In genomic region chr15:78841161-78841790, GRCm38 (mm10) we compare ENCODE assay signal across 17 mouse cellular contexts. TPM values are rescaled to one million over a fixed set of nuclear protein-coding genes. Genes with fewer than 3 reads are reported as not detected.
DNase-seq lines count a peak whose midpoint lies in the region; ATAC-seq and TF ChIP-seq lines count a peak whose summit lies in the region.
"Had no signal": no experiment of that assay in that cellular context is flagged by ENCODE, and none has a peak within 500 bp of the region (broad histone marks: within the 10 kb centered on the region; RNA-seq: fewer than 3 reads in every experiment).

No protein-coding gene starts in this region.

- H3K27ac ChIP-seq in intestine, embryonic 15.5 days, result 0 out of 2 replicates have a peak overlapping the region, but pooled peaks have one; percentile 1
- no peak overlapping the region for H3K27ac ChIP-seq in intestine, postnatal 0 days (ENCODE audit: low read depth, low read length)
- peak overlapping the region; percentile 99 for H3K27ac ChIP-seq in lung, embryonic 16.5 days (ENCODE audit: low read length)

- ATAC-seq in intestine, embryonic 15.5 days, result no peak
- no peak for ATAC-seq in intestine, postnatal 0 days
- ATAC-seq in lung, embryonic 16.5 days (ENCODE audit: low read depth), result no peak

- no peak overlapping the region for H3ac ChIP-seq in myocyte (ENCODE audit: control insufficient read depth, insufficient read length)

- peak; percentile 16 for DNase-seq in embryo, embryonic 10 days (ENCODE audit: low spot score)
- DNase-seq in embryo, embryonic 10.5 days (ENCODE audit: low spot score), result no peak
- DNase-seq in lung, postnatal 10 days, result no peak
- DNase-seq in left cerebral cortex, postnatal 4 days, result no peak
- DNase-seq: adrenal gland, adult 8-10 months; cerebellum, postnatal 36 days; right cerebral cortex, postnatal 14 days; thymus, postnatal 14 days had no signal

- no peaks in the 10 kb centered on the region for H3K9me3 ChIP-seq in intestine, embryonic 15.5 days
- no peaks in the 10 kb centered on the region for H3K9me3 ChIP-seq in intestine, postnatal 0 days (ENCODE audit: control insufficient read depth)
- H3K9me3 ChIP-seq in lung, embryonic 16.5 days (ENCODE audit: control insufficient read depth, low read length), result no peaks in the 10 kb centered on the region

- no peak overlapping the region for H3K4me3 ChIP-seq in intestine, embryonic 15.5 days (replicated peaks)
- no peak overlapping the region for H3K4me3 ChIP-seq in intestine, postnatal 0 days (ENCODE audit: low read depth, low read length)
- H3K4me3 ChIP-seq in lung, embryonic 16.5 days (ENCODE audit: low read length), result no peak overlapping the region
- peak overlapping the region; percentile 64 for H3K4me3 ChIP-seq in myocyte

- H3K79me2 ChIP-seq in myocyte (ENCODE audit: control insufficient read depth, insufficient read depth), result peaks cover 35% of the 10 kb centered on the region

- TF ChIP-seq CTCF in intestine, postnatal 0 days (IDR thresholded peaks at IDR 0.05; ENCODE audit: low read depth), result no peak

- no peak overlapping the region for H3K4me2 ChIP-seq in intestine, embryonic 15.5 days (replicated peaks)
- H3K4me2 ChIP-seq in intestine, postnatal 0 days (replicated peaks; ENCODE audit: low read depth), result no peak overlapping the region
- no peak overlapping the region for H3K4me2 ChIP-seq in lung, embryonic 16.5 days (ENCODE audit: low read depth, low read length)
- H3K4me2 ChIP-seq in myocyte (ENCODE audit: low read depth), result no peak overlapping the region

- H3K9ac ChIP-seq in intestine, embryonic 15.5 days, result no peak overlapping the region
- H3K9ac ChIP-seq in intestine, postnatal 0 days (ENCODE audit: low read depth, low read length), result no peak overlapping the region
- H3K9ac ChIP-seq in lung, embryonic 16.5 days (ENCODE audit: low read length), result peak overlapping the region; percentile 96

- TF ChIP-seq POLR2A in myocyte (IDR thresholded peaks at IDR 0.05; ENCODE audit: insufficient read length, low read depth), result no peak

- 67% methylated on average over 6 of the region's 6 CpGs for WGBS in intestine, embryonic 15.5 days
- WGBS in intestine, postnatal 0 days, result 74% methylated on average over 6 of the region's 6 CpGs
- 54% methylated on average over 6 of the region's 6 CpGs for WGBS in lung, embryonic 16.5 days

- H3K4me1 ChIP-seq in intestine, embryonic 15.5 days (replicated peaks), result peaks cover 59% of the 10 kb centered on the region
- peaks cover 9% of the 10 kb centered on the region for H3K4me1 ChIP-seq in intestine, postnatal 0 days (replicated peaks; ENCODE audit: control insufficient read depth, insufficient read depth, low read length)
- H3K4me1 ChIP-seq in lung, embryonic 16.5 days (replicated peaks; ENCODE audit: control insufficient read depth, insufficient read depth, low read length), result peaks cover 56% of the 10 kb centered on the region

- intact Hi-C loops in left cerebral cortex, postnatal 4 days (cut with DNase I), result no loop called here

- H3K27me3 ChIP-seq in intestine, embryonic 15.5 days (replicated peaks), result no peaks in the 10 kb centered on the region
- no peaks in the 10 kb centered on the region for H3K27me3 ChIP-seq in intestine, postnatal 0 days (replicated peaks; ENCODE audit: control insufficient read depth, insufficient read depth, low read length)
- no peaks in the 10 kb centered on the region for H3K27me3 ChIP-seq in lung, embryonic 16.5 days (ENCODE audit: control insufficient read depth, insufficient read depth, low read depth, low read length)
- H3K27me3 ChIP-seq in myocyte (ENCODE audit: control insufficient read depth, insufficient read depth, insufficient read length), result no peaks in the 10 kb centered on the region

- 0 out of 2 replicates have a peak, but pooled peaks cover 4% of the 10 kb centered on the region for H3K36me3 ChIP-seq in intestine, embryonic 15.5 days
- no peaks in the 10 kb centered on the region for H3K36me3 ChIP-seq in intestine, postnatal 0 days (ENCODE audit: control insufficient read depth, insufficient read depth)
- H3K36me3 ChIP-seq in lung, embryonic 16.5 days (ENCODE audit: control insufficient read depth, insufficient read depth, low read length), result no peaks in the 10 kb centered on the region; the same call in none of the 2 replicates
- H3K36me3 ChIP-seq in myocyte (ENCODE audit: control insufficient read depth, insufficient read depth), result peaks cover 3% of the 10 kb centered on the region

TF ChIP-seq in myocyte, 11 proteins besides CTCF, POLR2A, EP300 and RAD21:
- TF ChIP-seq REST (IDR thresholded peaks at IDR 0.05; ENCODE audit: insufficient read depth, insufficient read length) (no peak), MYOD1 (IDR thresholded peaks at IDR 0.05; ENCODE audit: control insufficient read depth in 1 of 3, insufficient read length in 2 of 3, low read depth in 2 of 3) (no peak), SRF (IDR thresholded peaks at IDR 0.05; ENCODE audit: control insufficient read depth, insufficient read length, low read depth) (no peak), TCF3 (IDR thresholded peaks at IDR 0.05; ENCODE audit: insufficient read length, low read depth) (no peak), MAX (IDR thresholded peaks at IDR 0.05; ENCODE audit: low read depth) (no peak), MYOG (IDR thresholded peaks at IDR 0.05; ENCODE audit: control insufficient read depth in 1 of 3, insufficient read depth in 1 of 3, insufficient read length in 2 of 3, low read depth in 2 of 3) (no peak), E2F4 (IDR thresholded peaks at IDR 0.05; ENCODE audit: insufficient read depth) (no peak), TCF12 (IDR thresholded peaks at IDR 0.05; ENCODE audit: insufficient read depth, poor library complexity, severe bottlenecking) (no peak), USF1 (IDR thresholded peaks at IDR 0.05; ENCODE audit: low read depth) (no peak), CEBPB (IDR thresholded peaks at IDR 0.05; ENCODE audit: insufficient read depth, poor library complexity, severe bottlenecking) (no peak), POLR2AphosphoS2 (IDR thresholded peaks at IDR 0.05; ENCODE audit: insufficient read length, low read depth) (no peak)

RNA-seq across cellular contexts. Expression of gene Cdc42ep1, which starts 1.1 kb away (rescaled TPM):
- polyA plus RNA-seq in intestine, embryonic 15.5 days (2015; fragmentation: Nextera tagmentation; extraction: Ambion mirVana), result 44.0 and 47.5 TPM in 2 replicates
- polyA plus RNA-seq in intestine, postnatal 0 days (2015; fragmentation: Nextera tagmentation; extraction: Ambion mirVana), result 16.8 and 17.0 TPM in 2 replicates
- 113 TPM in 2 replicates for polyA plus RNA-seq in lung, embryonic 16.5 days (2015; fragmentation: Nextera tagmentation; extraction: Ambion mirVana)
- 76.0 TPM for polyA plus RNA-seq in myocyte (2012; fragmentation: generic; extraction: Trizol)
- 1 to 10 TPM; 8.3 to 9.1 TPM for total RNA-seq in left cerebral cortex, postnatal 4 days (2021)

RNA-seq across cellular contexts. Expression of gene Lgals2, which starts 14.1 kb away (rescaled TPM):
- polyA plus RNA-seq in intestine, embryonic 15.5 days (2015; fragmentation: Nextera tagmentation; extraction: Ambion mirVana), result 1,110 and 1,149 TPM in 2 replicates
- polyA plus RNA-seq in intestine, postnatal 0 days (2015; fragmentation: Nextera tagmentation; extraction: Ambion mirVana), result 787 and 833 TPM in 2 replicates
- 1.0 and 1.2 TPM in 2 replicates for polyA plus RNA-seq in lung, embryonic 16.5 days (2015; fragmentation: Nextera tagmentation; extraction: Ambion mirVana)
- polyA plus RNA-seq in myocyte (2012; fragmentation: generic; extraction: Trizol), result 2.2 TPM
- not detected for total RNA-seq in left cerebral cortex, postnatal 4 days (2021)
- total RNA-seq: adrenal gland, adult 8-10 months; hindbrain, postnatal 0 days; layer of hippocampus, adult 18-20 months; left cerebral cortex, postnatal 14 days; midbrain, postnatal 0 days had no signal
- polyA plus RNA-seq: hindbrain, postnatal 0 days; midbrain, postnatal 0 days had no signal

RNA-seq across cellular contexts. Expression of gene Gga1, which starts 35.7 kb away (rescaled TPM):
- polyA plus RNA-seq in intestine, embryonic 15.5 days (2015; fragmentation: Nextera tagmentation; extraction: Ambion mirVana), result 47.6 and 51.7 TPM in 2 replicates
- polyA plus RNA-seq in intestine, postnatal 0 days (2015; fragmentation: Nextera tagmentation; extraction: Ambion mirVana), result 40.1 TPM in 2 replicates
- polyA plus RNA-seq in lung, embryonic 16.5 days (2015; fragmentation: Nextera tagmentation; extraction: Ambion mirVana), result 58.3 and 63.1 TPM in 2 replicates
- polyA plus RNA-seq in myocyte (2012; fragmentation: generic; extraction: Trizol), result 89.3 TPM
- total RNA-seq in left cerebral cortex, postnatal 4 days (2021), result 10 to 100 TPM; 59.3 to 65.6 TPM

RNA-seq across cellular contexts. Expression of gene Card10, which starts 38.4 kb away (rescaled TPM):
- 6.9 and 7.3 TPM in 2 replicates for polyA plus RNA-seq in intestine, embryonic 15.5 days (2015; fragmentation: Nextera tagmentation; extraction: Ambion mirVana)
- 3.2 and 3.9 TPM in 2 replicates for polyA plus RNA-seq in intestine, postnatal 0 days (2015; fragmentation: Nextera tagmentation; extraction: Ambion mirVana)
- polyA plus RNA-seq in lung, embryonic 16.5 days (2015; fragmentation: Nextera tagmentation; extraction: Ambion mirVana), result 6.1 and 6.2 TPM in 2 replicates
- 1.4 TPM for polyA plus RNA-seq in myocyte (2012; fragmentation: generic; extraction: Trizol)
- 1 to 10 TPM; 5.2 to 5.4 TPM for total RNA-seq in left cerebral cortex, postnatal 4 days (2021)

RNA-seq across cellular contexts. Expression of gene Gm49510, which starts 58.2 kb away (rescaled TPM):
- 0.23 and 0.42 TPM in 2 replicates for polyA plus RNA-seq in intestine, embryonic 15.5 days (2015; fragmentation: Nextera tagmentation; extraction: Ambion mirVana)
- 0.21 TPM in 1 of 2 replicates, not detected in the other for polyA plus RNA-seq in intestine, postnatal 0 days (2015; fragmentation: Nextera tagmentation; extraction: Ambion mirVana)
- 0.16 and 0.59 TPM in 2 replicates for polyA plus RNA-seq in lung, embryonic 16.5 days (2015; fragmentation: Nextera tagmentation; extraction: Ambion mirVana)
- 0.04 TPM for polyA plus RNA-seq in myocyte (2012; fragmentation: generic; extraction: Trizol)
- not detected for total RNA-seq in left cerebral cortex, postnatal 4 days (2021)
- total RNA-seq: heart, adult 8-10 months; hindbrain, postnatal 0 days had no signal
- polyA plus RNA-seq: hindbrain, postnatal 0 days had no signal

Comparison
In these comparisons a context has a peak if more than half of its experiments do, and no peak if none do; other contexts are left out.
1. RNA of gene Lgals2, which starts 14.1 kb away (polyA plus RNA-seq): 1,110 to 1,149 TPM in intestine, embryonic 15.5 days and 787 to 833 TPM in intestine, postnatal 0 days; 2.2 TPM in myocyte (single experiment) and 1.0 to 1.2 TPM in lung, embryonic 16.5 days; every median in the first group is over 100 times any median in the second.